Mouse (Mus musculus) G1E (cell line): ENCODE data around the gene Gm16181.

Experiments used
- CTCF ChIP-seq: IDR thresholded peaks from 2 replicates; pipeline ENCODE4 v1.5.1; 2012; ENCODE audit warnings: low read depth, low read length, inconsistent platforms, mixed read lengths
- POLR2AphosphoS5 ChIP-seq: IDR thresholded peaks from 2 replicates; pipeline ENCODE4 v1.6.1; 2012; ENCODE audit warnings: low read depth, low read length, inconsistent platforms; ENCODE audit not compliant: insufficient replicate concordance

DNA sequence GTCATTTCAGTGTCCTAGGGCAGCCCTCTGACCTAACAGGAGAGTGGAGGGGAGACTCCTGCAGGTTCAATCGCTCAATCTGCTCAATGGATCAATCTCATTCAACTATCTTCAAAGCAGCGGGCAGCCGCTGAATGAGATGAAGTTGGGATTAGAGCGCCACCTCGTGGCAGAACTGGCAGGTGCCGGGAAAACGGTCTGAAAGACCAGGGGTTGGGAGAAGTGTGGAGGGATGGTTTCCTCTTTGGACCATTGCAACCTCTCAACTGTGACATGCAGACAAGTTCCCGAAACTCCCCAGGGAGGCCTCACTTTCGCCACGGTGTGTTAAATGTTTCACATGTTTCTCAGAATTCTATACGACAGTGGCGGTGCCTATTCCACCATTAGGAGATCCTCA lies 11.4 kb downstream of the Gm16181 start:
- TF ChIP-seq CTCF, result peak; percentile 92
- no peak for TF ChIP-seq POLR2AphosphoS5
